ENCODE assay signal across 8 mouse cellular contexts in genomic region chr1:63176259-63176603, GRCm38 (mm10). TPM values are rescaled to one million over a fixed set of nuclear protein-coding genes. Genes with fewer than 3 reads are reported as not detected.
DNase-seq lines count a peak whose midpoint lies in the region; ATAC-seq and TF ChIP-seq lines count a peak whose summit lies in the region.

No protein-coding gene starts in this region.

- peaks cover 36% of the 10 kb centered on the region for H3K36me3 ChIP-seq in embryonic facial prominence, embryonic 13.5 days
- H3K36me3 ChIP-seq in intestine, postnatal 0 days (ENCODE audit: control insufficient read depth, insufficient read depth), result peaks cover 14% of the 10 kb centered on the region
- H3K36me3 ChIP-seq in neural tube, embryonic 13.5 days, result peaks cover 32% of the 10 kb centered on the region

- ATAC-seq in embryonic facial prominence, embryonic 13.5 days (ENCODE audit: insufficient number of reproducible peaks, insufficient read depth, low FRiP score, low TSS enrichment, low read depth), result peak; percentile 7; the same call in 1 of the 2 replicates
- ATAC-seq in intestine, postnatal 0 days, result peak; percentile 42
- no peak; the same call in 1 of the 2 replicates for ATAC-seq in neural tube, embryonic 13.5 days (ENCODE audit: low read depth)

- no peak for TF ChIP-seq CTCF in intestine, postnatal 0 days (IDR thresholded peaks at IDR 0.05; ENCODE audit: low read depth)

- H3K27me3 ChIP-seq in embryonic facial prominence, embryonic 13.5 days, result no peaks in the 10 kb centered on the region
- H3K27me3 ChIP-seq in intestine, postnatal 0 days (replicated peaks; ENCODE audit: control insufficient read depth, insufficient read depth, low read length), result no peaks in the 10 kb centered on the region
- no peaks in the 10 kb centered on the region for H3K27me3 ChIP-seq in neural tube, embryonic 13.5 days

- peak overlapping the region; percentile 94 for H3K4me3 ChIP-seq in embryonic facial prominence, embryonic 13.5 days
- H3K4me3 ChIP-seq in intestine, postnatal 0 days (ENCODE audit: low read depth, low read length), result peak overlapping the region; percentile 97
- peak overlapping the region; percentile 64 for H3K4me3 ChIP-seq in neural tube, embryonic 13.5 days

- H3K4me2 ChIP-seq in embryonic facial prominence, embryonic 13.5 days, result peak overlapping the region; percentile 77
- H3K4me2 ChIP-seq in intestine, postnatal 0 days (replicated peaks; ENCODE audit: low read depth), result peak overlapping the region; percentile 68
- peak overlapping the region; percentile 80 for H3K4me2 ChIP-seq in neural tube, embryonic 13.5 days

- peak; percentile 34 for DNase-seq in left cerebral cortex, adult 11 months (ENCODE audit: low spot score)
- no peak for DNase-seq in left cerebral cortex, postnatal 10 days (ENCODE audit: extremely low spot score in 1 of 2, low spot score in 2 of 2)
- DNase-seq in embryo, embryonic 10 days (ENCODE audit: low spot score), result no peak
- DNase-seq in left cerebral cortex, adult 8-10 months (ENCODE audit: low spot score in 2 of 2), result no peak
- no peak for DNase-seq in cerebellum, postnatal 10 days

- intact Hi-C loops in left cerebral cortex, postnatal 10 days (cut with DNase I), result no loop called here

- WGBS in embryonic facial prominence, embryonic 13.5 days, result under 1% methylated on average over 14 of the region's 14 CpGs
- under 1% methylated on average over 14 of the region's 14 CpGs for WGBS in intestine, postnatal 0 days
- under 1% methylated on average over 14 of the region's 14 CpGs for WGBS in neural tube, embryonic 13.5 days

- H3K9ac ChIP-seq in embryonic facial prominence, embryonic 13.5 days, result peak overlapping the region; percentile 97
- H3K9ac ChIP-seq in intestine, postnatal 0 days (ENCODE audit: low read depth, low read length), result peak overlapping the region; percentile 89
- peak overlapping the region; percentile 86 for H3K9ac ChIP-seq in neural tube, embryonic 13.5 days

- no peaks in the 10 kb centered on the region for H3K9me3 ChIP-seq in embryonic facial prominence, embryonic 13.5 days
- no peaks in the 10 kb centered on the region for H3K9me3 ChIP-seq in intestine, postnatal 0 days (ENCODE audit: control insufficient read depth)
- H3K9me3 ChIP-seq in neural tube, embryonic 13.5 days, result no peaks in the 10 kb centered on the region

- peak overlapping the region; percentile 93 for H3K27ac ChIP-seq in embryonic facial prominence, embryonic 13.5 days
- peak overlapping the region; percentile 85 for H3K27ac ChIP-seq in intestine, postnatal 0 days (ENCODE audit: low read depth, low read length)
- H3K27ac ChIP-seq in neural tube, embryonic 13.5 days (replicated peaks), result peak overlapping the region; percentile 89

- H3K4me1 ChIP-seq in embryonic facial prominence, embryonic 13.5 days, result peaks cover 24% of the 10 kb centered on the region
- 0 out of 2 replicates have a peak, but pooled peaks cover 7% of the 10 kb centered on the region for H3K4me1 ChIP-seq in intestine, postnatal 0 days (replicated peaks; ENCODE audit: control insufficient read depth, insufficient read depth, low read length)
- peaks cover 26% of the 10 kb centered on the region for H3K4me1 ChIP-seq in neural tube, embryonic 13.5 days (replicated peaks)

RNA-seq across cellular contexts. Expression of gene Eef1b2, which starts 0.4 kb away (rescaled TPM):
- total RNA-seq in left cerebral cortex, postnatal 10 days (2021), result 100 to 1,000 TPM; 488 to 516 TPM
- polyA plus RNA-seq in embryonic facial prominence, embryonic 13.5 days (2015; fragmentation: Nextera tagmentation; extraction: Ambion mirVana), result 645 and 705 TPM in 2 replicates
- 316 and 324 TPM in 2 replicates for polyA plus RNA-seq in intestine, postnatal 0 days (2015; fragmentation: Nextera tagmentation; extraction: Ambion mirVana)
- polyA plus RNA-seq in neural tube, embryonic 13.5 days (2015; fragmentation: Nextera tagmentation; extraction: Ambion mirVana), result 469 and 536 TPM in 2 replicates
- total RNA-seq in left cerebral cortex, adult 8-10 months (2022), result 100 to 1,000 TPM; 322 to 416 (median 378) TPM

RNA-seq across cellular contexts. Expression of gene Ndufs1, which starts 0.4 kb away (rescaled TPM):
- 100 to 1,000 TPM; 143 TPM for total RNA-seq in left cerebral cortex, postnatal 10 days (2021)
- 124 and 125 TPM in 2 replicates for polyA plus RNA-seq in embryonic facial prominence, embryonic 13.5 days (2015; fragmentation: Nextera tagmentation; extraction: Ambion mirVana)
- 124 and 129 TPM in 2 replicates for polyA plus RNA-seq in intestine, postnatal 0 days (2015; fragmentation: Nextera tagmentation; extraction: Ambion mirVana)
- polyA plus RNA-seq in neural tube, embryonic 13.5 days (2015; fragmentation: Nextera tagmentation; extraction: Ambion mirVana), result 143 and 145 TPM in 2 replicates
- 100 to 1,000 TPM; 160 to 177 (median 163) TPM for total RNA-seq in left cerebral cortex, adult 8-10 months (2022)

RNA-seq across cellular contexts. Expression of gene Gpr1, which starts 38.1 kb away (rescaled TPM):
- total RNA-seq in left cerebral cortex, postnatal 10 days (2021), result under 1 TPM; 0.34 to 0.94 TPM
- polyA plus RNA-seq in embryonic facial prominence, embryonic 13.5 days (2015; fragmentation: Nextera tagmentation; extraction: Ambion mirVana), result 0.14 TPM in 1 of 2 replicates, not detected in the other
- 0.08 TPM in 2 replicates for polyA plus RNA-seq in intestine, postnatal 0 days (2015; fragmentation: Nextera tagmentation; extraction: Ambion mirVana)
- 0.59 and 1.1 TPM in 2 replicates for polyA plus RNA-seq in neural tube, embryonic 13.5 days (2015; fragmentation: Nextera tagmentation; extraction: Ambion mirVana)
- under 1 TPM; 0.25 to 0.87 (median 0.72) TPM for total RNA-seq in left cerebral cortex, adult 8-10 months (2022)
